Mouse (Mus musculus) C2C12 (cell line): ENCODE measurements around the gene Sytl1. TPM values are rescaled to one million over a fixed set of nuclear protein-coding genes. Genes with fewer than 3 reads are reported as not detected.

Source experiments
- H3K27me3 ChIP-seq: one replicate; pipeline ENCODE4 v1.6.1; 2011; ENCODE audit not compliant: control insufficient read depth, insufficient read depth, insufficient read length
- H3K36me3 ChIP-seq: one replicate; pipeline ENCODE4 v1.6.1; 2011; ENCODE audit not compliant: control insufficient read depth, insufficient read depth
- H3K4me3 ChIP-seq: one replicate; pipeline ENCODE4 v1.5.1; 2011; ENCODE audit warnings: mild to moderate bottlenecking, control low read depth; ENCODE audit not compliant: poor library complexity, insufficient read depth, severe bottlenecking
- H3K79me2 ChIP-seq: one replicate; pipeline ENCODE4 v1.6.1; 2011; ENCODE audit not compliant: control insufficient read depth, insufficient read depth
- H3K79me3 ChIP-seq: one replicate; pipeline ENCODE4 v1.6.1; 2011; ENCODE audit warnings: low read depth, control low read depth
- H3ac ChIP-seq: one replicate; pipeline ENCODE3; 2011; ENCODE audit warnings: low read depth; ENCODE audit not compliant: control insufficient read depth, insufficient read length
- CEBPB ChIP-seq: IDR thresholded peaks from one replicate; pipeline ENCODE4 v1.6.1; 2011; ENCODE audit warnings: low read depth, mild to moderate bottlenecking, control low read depth, moderate library complexity
- CTCF ChIP-seq: IDR thresholded peaks from one replicate; pipeline ENCODE4 v1.5.1; 2011; ENCODE audit not compliant: control insufficient read depth, insufficient read depth, insufficient read length
- FOSL1 ChIP-seq: IDR thresholded peaks from one replicate; pipeline ENCODE4 v1.8.0; 2011; ENCODE audit warnings: mild to moderate bottlenecking, low read length; ENCODE audit not compliant: poor library complexity, insufficient read depth, severe bottlenecking
- MAX ChIP-seq: IDR thresholded peaks from one replicate; pipeline ENCODE4 v1.6.1; 2011; ENCODE audit warnings: mild to moderate bottlenecking, control low read depth
- MYOD1 ChIP-seq: IDR thresholded peaks from one replicate; pipeline ENCODE4 v1.6.1; 2011; ENCODE audit warnings: low read depth; ENCODE audit not compliant: control insufficient read depth, insufficient read length
- MYOG ChIP-seq: IDR thresholded peaks from one replicate; pipeline ENCODE4 v1.6.1; 2011; ENCODE audit not compliant: control insufficient read depth, insufficient read length; ENCODE audit errors: extremely low read depth
- USF1 ChIP-seq: IDR thresholded peaks from one replicate; pipeline ENCODE4 v1.6.1; 2011; ENCODE audit warnings: low read depth, mild to moderate bottlenecking, control low read depth, moderate library complexity
- polyA plus RNA-seq: library from polyadenylated mRNA; unstranded; fragments of >200 nt; fragmentation: generic; extraction: Trizol; gene quantifications from one replicate; pipeline ENCODE4 v1.2.1, GENCODE M21; 2012; ENCODE audit warnings: missing spikeins

The Sytl1 gene
- polyA plus RNA-seq, 1 experiment = 0.89 TPM

- no peak overlapping the region for H3K4me3 ChIP-seq
- H3K79me2 ChIP-seq = no peaks in the 10 kb centered on the region
- no peak overlapping the region for H3ac ChIP-seq
- H3K36me3 ChIP-seq = no peaks in the 10 kb centered on the region
- H3K27me3 ChIP-seq = no peaks in the 10 kb centered on the region
- H3K79me3 ChIP-seq = no peaks in the 10 kb centered on the region
- TF ChIP-seq USF1 = no peak
- no peak for TF ChIP-seq CTCF
- no peak for TF ChIP-seq MYOD1
- TF ChIP-seq MAX = no peak
- TF ChIP-seq FOSL1 = no peak
- no peak for TF ChIP-seq MYOG
- no peak for TF ChIP-seq CEBPB
Measured at GRCm38 (mm10) chr4:133234771-133235170, 28.1 kb downstream of the Sytl1 start.

DNA sequence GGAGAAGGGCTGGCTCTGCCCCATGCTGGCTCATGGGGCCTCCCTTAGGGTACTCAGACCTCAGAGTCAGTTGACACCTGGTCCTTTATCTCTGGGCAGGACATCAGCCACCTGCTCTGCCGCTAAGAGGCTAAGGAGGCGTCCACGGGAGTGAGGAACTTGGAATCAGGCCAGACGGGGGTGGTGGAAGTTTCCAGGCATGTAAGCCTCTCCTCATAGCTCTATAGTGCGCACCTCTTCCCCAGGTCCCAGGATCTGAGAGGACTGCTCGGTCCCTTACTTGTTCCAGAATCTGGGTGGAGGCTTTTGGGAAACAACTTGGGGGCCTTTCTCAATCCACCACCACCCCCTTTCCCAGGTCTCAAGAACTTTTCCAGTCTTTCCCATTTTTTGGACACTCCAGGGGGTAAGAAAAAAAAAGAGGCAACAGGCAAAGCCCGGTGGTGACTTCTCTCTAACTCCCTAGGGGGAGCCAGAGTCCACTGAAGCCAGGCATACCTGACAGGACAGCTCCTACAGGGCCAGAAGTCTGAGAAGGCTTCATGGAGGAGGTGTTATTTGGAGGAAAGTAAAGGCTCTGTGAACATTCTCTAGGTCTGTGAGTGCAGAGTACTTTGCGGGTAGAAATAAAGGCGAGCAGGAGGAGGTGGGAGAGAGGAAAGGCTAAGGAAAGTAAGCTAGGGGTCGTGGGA lies 29.5 kb downstream of the Sytl1 start:
- no peaks in the 10 kb centered on the region for H3K27me3 ChIP-seq
- TF ChIP-seq MYOG (no peak), MAX (no peak), USF1 (no peak), MYOD1 (no peak), CTCF (peak; percentile 41)
- H3K79me3 ChIP-seq = no peaks in the 10 kb centered on the region
- H3K36me3 ChIP-seq = no peaks in the 10 kb centered on the region
- no peak overlapping the region for H3K4me3 ChIP-seq
- H3K79me2 ChIP-seq = no peaks in the 10 kb centered on the region
- no peak overlapping the region for H3ac ChIP-seq

GRCm38 (mm10) chr4:133229582-133229981 lies 33.3 kb downstream of the Sytl1 start:
- Histone ChIP-seq H3K4me3 (no peak overlapping the region), H3ac (no peak overlapping the region), H3K36me3 (no peaks in the 10 kb centered on the region), H3K79me2 (no peaks in the 10 kb centered on the region), H3K27me3 (no peaks in the 10 kb centered on the region), H3K79me3 (no peaks in the 10 kb centered on the region)
- no peak for TF ChIP-seq MAX

DNA sequence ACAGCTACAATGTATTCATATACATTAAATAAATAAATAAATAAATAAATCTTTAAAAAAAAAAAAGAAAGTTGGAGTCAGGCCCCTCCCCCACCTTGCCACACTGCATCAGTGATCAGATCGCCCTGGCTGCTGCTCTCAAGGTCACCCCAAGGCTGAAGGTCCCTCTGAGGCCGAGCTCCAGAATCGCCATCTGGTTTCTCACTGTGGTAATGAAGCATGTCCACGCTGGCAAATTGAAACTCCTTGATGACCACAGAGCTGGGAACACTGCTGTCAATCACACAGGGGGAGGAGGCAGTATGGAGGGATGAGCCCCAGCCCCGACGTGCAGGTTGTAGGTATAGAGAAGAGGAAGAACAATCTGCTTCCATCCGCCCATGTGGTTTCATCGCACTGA lies 35.3 kb downstream of the Sytl1 start:
- H3K4me3 ChIP-seq = no peak overlapping the region
- peaks cover 11% of the 10 kb centered on the region for H3K27me3 ChIP-seq
- H3K36me3 ChIP-seq = no peaks in the 10 kb centered on the region
- H3K79me3 ChIP-seq = no peaks in the 10 kb centered on the region
- H3ac ChIP-seq = no peak overlapping the region
- no peaks in the 10 kb centered on the region for H3K79me2 ChIP-seq
- no peak for TF ChIP-seq FOSL1
- no peak for TF ChIP-seq MYOG
- TF ChIP-seq CTCF = no peak
- TF ChIP-seq CEBPB = no peak
- no peak for TF ChIP-seq MYOD1
- no peak for TF ChIP-seq USF1
- TF ChIP-seq MAX = no peak

DNA sequence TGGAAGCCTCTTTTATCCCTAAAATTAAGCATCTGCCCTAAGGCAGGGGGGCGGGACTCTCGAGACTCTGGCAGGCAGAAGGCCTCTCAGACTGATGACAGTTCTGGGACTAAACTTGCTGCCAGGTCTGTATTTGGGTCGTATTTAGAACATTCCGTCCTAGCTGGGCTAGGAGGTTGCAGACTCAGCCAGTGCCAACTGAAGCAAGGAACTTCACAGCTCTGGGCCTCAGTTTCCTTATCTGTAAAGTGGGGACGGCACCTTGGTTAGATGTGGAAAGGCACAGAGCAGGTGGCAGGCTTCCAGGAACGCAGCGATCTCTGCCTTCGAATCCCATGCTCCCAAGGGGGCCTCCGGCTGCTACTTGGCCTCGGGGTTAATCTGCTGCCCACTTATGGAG lies 36.8 kb downstream of the Sytl1 start:
- no peaks in the 10 kb centered on the region for H3K79me3 ChIP-seq
- no peaks in the 10 kb centered on the region for H3K79me2 ChIP-seq
- peaks cover 26% of the 10 kb centered on the region for H3K27me3 ChIP-seq
- TF ChIP-seq MAX (no peak), FOSL1 (no peak), CTCF (no peak), CEBPB (no peak), USF1 (no peak), MYOG (no peak), MYOD1 (no peak)
- no peak overlapping the region for H3ac ChIP-seq
- no peaks in the 10 kb centered on the region for H3K36me3 ChIP-seq
- no peak overlapping the region for H3K4me3 ChIP-seq

GRCm38 (mm10) chr4:133223875-133224274 lies 39.0 kb downstream of the Sytl1 start:
- H3K4me3 ChIP-seq = no peak overlapping the region
- TF ChIP-seq CTCF (no peak), MYOG (no peak), FOSL1 (no peak), MAX (no peak), CEBPB (no peak), MYOD1 (no peak), USF1 (no peak)

More at GRCm38 (mm10) chr4:133223875-133224274, 39.0 kb downstream of the Sytl1 start:
- H3K36me3 ChIP-seq = no peaks in the 10 kb centered on the region
- no peaks in the 10 kb centered on the region for H3K79me2 ChIP-seq
- no peaks in the 10 kb centered on the region for H3K79me3 ChIP-seq
- no peak overlapping the region for H3ac ChIP-seq
- H3K27me3 ChIP-seq = peaks cover 40% of the 10 kb centered on the region
